Mouse (Mus musculus) hindbrain, embryonic 13.5 days (tissue): Measurements from ENCODE around the gene Olfr791. TPM values are rescaled to one million over a fixed set of nuclear protein-coding genes. Genes with fewer than 3 reads are reported as not detected.

ENCODE experiments used
- ATAC-seq: fragments of 200-750 bp; cut with Nextera tagmentation; 2 replicates; pipeline ENCODE4 v1.8.0; 2017; ENCODE audit warnings: moderate TSS enrichment; ENCODE audit not compliant: low FRiP score
- H3K27ac ChIP-seq: fragments of 300-500 bp; sonication (generic); 2 replicates; pipeline ENCODE4 v1.5.1; 2015; ENCODE audit warnings: inconsistent platforms, mild to moderate bottlenecking, moderate library complexity
- H3K27me3 ChIP-seq: fragments of 300-500 bp; sonication (generic); 2 replicates; pipeline ENCODE4 v1.6.1; 2015; ENCODE audit warnings: mild to moderate bottlenecking, inconsistent platforms
- H3K36me3 ChIP-seq: fragments of 300-500 bp; sonication (generic); 2 replicates; pipeline ENCODE4 v1.6.1; 2015; ENCODE audit warnings: mild to moderate bottlenecking, inconsistent platforms
- H3K4me1 ChIP-seq: fragments of 300-500 bp; sonication (generic); replicated peaks from 2 replicates; pipeline ENCODE4 v1.6.1; 2015; ENCODE audit warnings: inconsistent platforms
- H3K4me2 ChIP-seq: fragments of 300-500 bp; sonication (generic); 2 replicates; pipeline ENCODE4 v1.6.1; 2015; ENCODE audit warnings: inconsistent platforms, mild to moderate bottlenecking, moderate library complexity
- H3K4me3 ChIP-seq: fragments of 300-500 bp; sonication (generic); 2 replicates; pipeline ENCODE4 v1.5.1; 2015; ENCODE audit warnings: mild to moderate bottlenecking, inconsistent platforms
- H3K9ac ChIP-seq: fragments of 300-500 bp; sonication (generic); 2 replicates; pipeline ENCODE4 v1.6.1; 2015; ENCODE audit warnings: mild to moderate bottlenecking, inconsistent platforms
- H3K9me3 ChIP-seq: fragments of 300-500 bp; sonication (generic); 2 replicates; pipeline ENCODE4 v1.6.1; 2016; ENCODE audit warnings: inconsistent platforms
- WGBS: fragments of 180-500 bp; shearing (Covaris S2); methylation state at CpG from one replicate; pipeline ENCODE4 v1.1.7; 2015; 5-methylcytosine and 5-hydroxymethylcytosine counted together
- polyA plus RNA-seq: library from polyadenylated mRNA; unstranded; fragments of >200 nt; fragmentation: Nextera tagmentation; extraction: Ambion mirVana; gene quantifications from 2 replicates; pipeline ENCODE4 v1.2.1, GENCODE M21; 2015

The Olfr791 gene
- not detected in 2 replicates for polyA plus RNA-seq

DNA sequence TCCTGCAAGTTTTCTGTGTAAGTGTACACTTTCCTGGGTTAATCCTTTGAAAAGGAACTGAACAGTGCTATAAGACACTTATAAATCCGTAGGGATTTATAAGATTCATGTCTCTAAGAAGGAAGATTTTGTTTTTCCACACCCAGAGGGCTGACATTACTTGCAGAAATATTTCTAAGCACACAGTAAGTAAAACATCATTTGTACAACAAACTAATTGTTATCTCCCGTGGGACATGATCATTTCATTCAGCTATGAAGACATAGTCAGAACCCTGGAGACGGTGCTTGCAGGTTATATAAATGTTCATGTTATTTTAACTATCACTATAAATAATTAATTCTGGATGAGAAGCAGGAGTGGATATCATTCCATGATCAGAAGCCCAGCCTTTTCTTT, at the start of gene Olfr791:
Gene Olfr791 (plus strand): TSS at position 301 of the 400 bp plus-strand sequence.
- Histone ChIP-seq H3K4me2 (no peak within 1 kb of the TSS), H3K9me3 (no peaks in the 10 kb centered on the region), H3K4me1 (no peaks in the 10 kb centered on the region), H3K4me3 (no peak within 1 kb of the TSS), H3K27ac (no peak within 1 kb of the TSS), H3K36me3 (no peaks in the 10 kb centered on the region), H3K27me3 (no peaks in the 10 kb centered on the region), H3K9ac (no peak within 1 kb of the TSS)
- WGBS = 73% methylated on average over 3 of the region's 3 CpGs
- ATAC-seq = no peak

DNA sequence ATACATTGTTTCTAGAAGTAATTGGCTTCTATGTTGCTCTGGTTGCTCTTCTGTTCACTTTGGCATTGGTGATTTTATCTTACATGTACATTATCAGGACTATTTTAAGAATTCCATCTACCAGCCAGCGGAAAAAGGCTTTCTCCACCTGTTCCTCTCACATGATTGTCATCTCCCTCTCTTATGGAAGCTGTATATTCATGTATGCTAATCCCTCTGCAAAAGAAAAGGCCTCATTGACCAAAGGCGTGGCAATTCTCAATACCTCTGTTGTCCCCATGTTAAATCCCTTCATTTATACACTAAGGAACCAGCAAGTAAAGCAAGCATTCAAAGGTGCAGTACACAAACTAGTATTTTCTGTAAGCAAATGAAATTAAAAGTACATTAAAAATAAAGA, 48.3 kb upstream of the Olfr791 start:
- no peaks in the 10 kb centered on the region for H3K36me3 ChIP-seq
- H3K4me3 ChIP-seq = no peak overlapping the region
- no peak overlapping the region for H3K27ac ChIP-seq
- ATAC-seq = no peak
- WGBS = 70% methylated on average over 2 of the region's 2 CpGs
- no peak overlapping the region for H3K4me2 ChIP-seq
- no peak overlapping the region for H3K9ac ChIP-seq
- no peaks in the 10 kb centered on the region for H3K9me3 ChIP-seq
- H3K27me3 ChIP-seq = no peaks in the 10 kb centered on the region
- no peaks in the 10 kb centered on the region for H3K4me1 ChIP-seq

DNA sequence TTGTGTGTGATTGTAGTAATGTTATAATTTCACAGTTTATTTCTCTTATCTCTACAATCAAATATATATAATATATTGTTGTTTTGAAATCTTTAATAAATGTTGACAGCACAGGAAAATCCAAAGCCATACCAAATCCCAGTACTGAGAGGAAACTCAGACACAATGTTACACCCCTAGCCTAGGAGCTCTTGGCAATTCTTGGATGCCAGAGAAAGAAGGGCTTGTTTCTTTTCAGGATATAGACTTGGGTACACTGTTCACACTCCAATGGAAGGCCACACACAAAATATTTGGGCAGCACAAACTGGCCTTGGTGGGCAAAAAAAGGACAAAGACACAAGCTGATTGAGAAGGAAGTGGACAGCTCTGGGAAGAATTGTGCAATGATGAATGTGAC, 47.9 kb upstream of the Olfr791 start:
- no peak overlapping the region for H3K9ac ChIP-seq
- no peaks in the 10 kb centered on the region for H3K4me1 ChIP-seq
- H3K4me3 ChIP-seq = no peak overlapping the region
- H3K36me3 ChIP-seq = no peaks in the 10 kb centered on the region
- no peaks in the 10 kb centered on the region for H3K9me3 ChIP-seq
- no peak overlapping the region for H3K4me2 ChIP-seq
- no peak for ATAC-seq
- H3K27ac ChIP-seq = no peak overlapping the region
- no peaks in the 10 kb centered on the region for H3K27me3 ChIP-seq

DNA sequence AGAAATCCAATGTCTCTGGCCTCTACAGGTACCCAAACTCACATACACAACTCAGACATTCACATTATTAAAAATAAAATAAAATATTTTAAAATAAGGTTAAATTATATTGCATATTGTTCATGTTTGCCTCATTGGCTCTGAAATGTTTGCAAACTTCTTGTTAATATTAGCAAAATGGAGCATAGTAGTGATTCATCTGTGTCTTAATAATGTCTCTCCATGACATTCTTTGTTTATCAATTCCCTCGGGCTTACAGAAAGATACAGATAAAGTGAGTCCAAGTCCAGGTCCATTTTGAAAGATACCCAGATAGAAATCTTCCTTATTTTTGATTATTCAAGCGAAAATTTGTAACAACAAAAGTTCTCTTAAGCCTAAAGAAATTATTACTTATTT, 37.1 kb upstream of the Olfr791 start, which contains the start of gene Olfr789:
Gene Olfr789 (plus strand): TSS at position 301 of the 400 bp plus-strand sequence.
- 67% methylated on average over 2 of the region's 2 CpGs for WGBS
- H3K27me3 ChIP-seq = no peaks in the 10 kb centered on the region
- H3K4me1 ChIP-seq = no peaks in the 10 kb centered on the region
- no peak within 1 kb of the TSS for H3K27ac ChIP-seq
- H3K4me2 ChIP-seq = no peak within 1 kb of the TSS
- H3K9me3 ChIP-seq = no peaks in the 10 kb centered on the region
- H3K36me3 ChIP-seq = no peaks in the 10 kb centered on the region
- ATAC-seq = no peak
- no peak within 1 kb of the TSS for H3K9ac ChIP-seq
- H3K4me3 ChIP-seq = no peak within 1 kb of the TSS

DNA sequence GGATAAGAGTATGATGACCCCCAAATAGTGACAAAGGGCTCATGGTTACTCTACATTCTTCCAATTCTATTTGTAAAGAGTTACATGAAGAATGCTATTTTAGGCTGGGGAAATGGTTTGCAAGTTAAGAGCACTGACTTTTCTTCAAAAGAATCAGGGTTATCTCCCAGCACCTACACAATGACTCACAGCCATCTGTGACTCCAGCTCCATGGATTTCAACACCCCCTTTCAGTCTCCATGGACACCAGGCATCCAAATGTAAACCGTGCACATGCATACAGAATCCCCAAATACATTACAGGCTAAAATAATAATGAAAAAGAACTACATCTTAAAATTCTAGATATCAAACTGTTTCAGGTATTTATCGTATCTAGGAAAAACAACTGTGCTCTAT, 31.5 kb upstream of the Olfr791 start:
- H3K4me3 ChIP-seq = no peak overlapping the region
- WGBS = 84% methylated on average over 2 of the region's 2 CpGs
- no peaks in the 10 kb centered on the region for H3K27me3 ChIP-seq
- ATAC-seq = no peak
- H3K27ac ChIP-seq = no peak overlapping the region
- no peaks in the 10 kb centered on the region for H3K36me3 ChIP-seq
- no peaks in the 10 kb centered on the region for H3K9me3 ChIP-seq
- no peaks in the 10 kb centered on the region for H3K4me1 ChIP-seq
- no peak overlapping the region for H3K9ac ChIP-seq
- no peak overlapping the region for H3K4me2 ChIP-seq

DNA sequence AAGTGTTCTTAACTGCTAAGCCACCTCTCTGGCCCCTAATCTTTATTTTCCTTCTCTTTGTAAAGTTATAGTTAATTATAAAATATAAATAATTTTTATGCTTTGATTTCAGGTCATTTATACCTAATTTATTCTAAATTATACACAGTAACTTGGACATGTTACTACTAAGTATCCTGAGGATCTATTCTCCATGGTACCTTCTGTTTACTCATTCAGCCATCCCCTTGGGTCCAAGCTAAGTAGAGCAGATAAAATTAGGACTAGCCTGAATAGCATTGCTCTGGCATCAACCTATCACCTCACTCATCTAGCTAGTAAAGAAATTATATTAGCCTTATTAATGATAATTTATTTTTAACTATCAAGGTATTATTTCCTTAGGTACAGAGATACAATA, 23.4 kb upstream of the Olfr791 start, which contains the start of gene Olfr790:
Gene Olfr790 (plus strand): TSS at position 301 of the 400 bp plus-strand sequence.
- no peaks in the 10 kb centered on the region for H3K9me3 ChIP-seq
- no peaks in the 10 kb centered on the region for H3K27me3 ChIP-seq
- H3K4me3 ChIP-seq = no peak within 1 kb of the TSS
- no peak for ATAC-seq
- H3K36me3 ChIP-seq = no peaks in the 10 kb centered on the region
- no peak within 1 kb of the TSS for H3K4me2 ChIP-seq
- no peak within 1 kb of the TSS for H3K27ac ChIP-seq
- no peaks in the 10 kb centered on the region for H3K4me1 ChIP-seq
- H3K9ac ChIP-seq = no peak within 1 kb of the TSS

DNA sequence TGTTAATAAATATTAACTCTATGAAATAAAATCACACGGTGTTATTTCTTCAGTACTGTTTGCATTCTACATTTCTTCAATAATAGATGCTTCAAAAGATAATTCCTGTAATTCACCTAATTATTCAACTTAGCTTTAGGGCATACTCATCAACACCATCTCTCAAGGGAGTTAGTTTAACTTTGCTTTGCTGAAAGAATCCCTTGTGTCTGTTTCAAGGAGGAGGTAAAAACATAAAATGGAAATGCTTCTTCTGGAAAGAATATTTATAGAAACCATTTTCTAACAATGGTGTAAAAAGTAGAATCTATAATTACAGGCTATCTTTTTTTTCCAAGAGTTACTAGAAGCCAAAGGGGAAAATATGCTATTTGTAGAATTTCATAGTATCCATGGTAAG, 17.3 kb downstream of the Olfr791 start, which contains the start of gene Olfr792:
Gene Olfr792 (plus strand): TSS at position 301 of the 400 bp plus-strand sequence.
- H3K36me3 ChIP-seq = no peaks in the 10 kb centered on the region
- no peak within 1 kb of the TSS for H3K27ac ChIP-seq
- no peaks in the 10 kb centered on the region for H3K4me1 ChIP-seq
- H3K4me3 ChIP-seq = no peak within 1 kb of the TSS
- no peaks in the 10 kb centered on the region; the same call in 1 of the 2 replicates for H3K9me3 ChIP-seq
- H3K4me2 ChIP-seq = no peak within 1 kb of the TSS
- WGBS = 74% methylated on average over 1 of the region's 1 CpGs
- no peaks in the 10 kb centered on the region for H3K27me3 ChIP-seq
- no peak for ATAC-seq
- H3K9ac ChIP-seq = no peak within 1 kb of the TSS

DNA sequence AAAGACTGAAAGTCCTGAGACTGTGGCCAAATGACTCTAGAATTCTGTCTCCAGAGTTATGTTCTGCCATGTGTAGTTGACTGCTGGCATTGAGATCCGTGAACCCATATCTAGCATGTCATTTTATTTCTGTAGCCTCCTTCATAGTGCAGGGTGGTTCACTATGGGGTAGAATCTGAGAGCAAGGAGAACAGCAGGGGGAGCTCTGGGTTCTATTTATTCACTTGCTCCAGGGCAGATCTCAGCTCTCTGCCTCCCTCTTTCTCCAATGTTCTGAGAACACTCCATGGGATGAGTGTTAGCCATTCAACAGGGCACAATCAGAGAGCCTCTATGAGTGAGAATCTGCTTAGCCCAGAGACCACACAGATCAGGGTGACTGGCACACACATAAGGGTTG, 27.8 kb downstream of the Olfr791 start:
- Histone ChIP-seq H3K27ac (no peak overlapping the region), H3K4me1 (no peaks in the 10 kb centered on the region), H3K36me3 (no peaks in the 10 kb centered on the region), H3K27me3 (no peaks in the 10 kb centered on the region), H3K9me3 (no peaks in the 10 kb centered on the region; the same call in 1 of the 2 replicates), H3K9ac (no peak overlapping the region), H3K4me2 (no peak overlapping the region), H3K4me3 (no peak overlapping the region)
- WGBS = 76% methylated on average over 1 of the region's 1 CpGs
- ATAC-seq = no peak

DNA sequence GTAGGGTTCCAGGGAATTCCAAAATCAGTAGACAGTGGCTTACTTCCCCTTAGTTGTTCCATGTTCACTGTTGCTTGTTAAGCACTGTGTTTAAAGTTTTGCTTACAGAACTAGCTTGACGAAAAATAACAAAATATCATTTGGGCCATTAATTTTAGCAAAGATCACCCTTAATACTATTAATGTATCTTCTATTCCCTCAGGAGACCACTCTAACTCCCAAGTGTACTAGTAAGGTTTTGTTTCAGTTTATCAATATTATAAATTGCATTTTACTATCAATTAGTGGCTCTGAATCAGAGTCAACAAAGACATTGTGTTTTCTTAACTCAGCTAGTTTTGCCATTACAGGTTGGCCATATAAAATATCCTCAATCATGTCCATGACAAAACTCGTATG, 45.8 kb downstream of the Olfr791 start, which contains the start of gene Olfr794:
Gene Olfr794 (plus strand): TSS at position 301 of the 400 bp plus-strand sequence.
- H3K36me3 ChIP-seq = no peaks in the 10 kb centered on the region
- no peak within 1 kb of the TSS for H3K4me3 ChIP-seq
- WGBS = 86% methylated on average over 2 of the region's 2 CpGs
- H3K9ac ChIP-seq = no peak within 1 kb of the TSS
- no peak within 1 kb of the TSS for H3K4me2 ChIP-seq
- no peak within 1 kb of the TSS for H3K27ac ChIP-seq
- no peak for ATAC-seq
- no peaks in the 10 kb centered on the region for H3K27me3 ChIP-seq
- H3K4me1 ChIP-seq = no peaks in the 10 kb centered on the region
- no peaks in the 10 kb centered on the region for H3K9me3 ChIP-seq

DNA sequence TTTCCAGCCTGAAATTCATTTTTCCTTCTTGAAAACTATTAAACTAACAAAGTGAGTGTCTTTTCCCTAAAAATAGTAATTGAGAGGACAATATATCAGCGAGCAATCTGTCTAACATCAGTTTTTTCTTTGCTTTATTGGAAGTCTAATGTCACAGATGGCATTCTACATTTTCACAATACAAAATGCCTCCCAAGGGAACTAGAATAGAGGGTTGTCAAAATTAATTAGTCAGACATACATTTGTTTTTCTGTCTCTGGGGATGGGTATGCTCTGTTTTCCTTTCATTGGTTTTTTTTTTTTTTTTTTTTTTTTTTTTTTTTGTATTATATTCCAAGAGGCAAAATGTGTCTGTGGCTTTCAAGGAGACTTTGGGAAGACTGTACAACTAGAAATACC, 55.5 kb downstream of the Olfr791 start:
- H3K4me2 ChIP-seq = no peak overlapping the region
- H3K36me3 ChIP-seq = no peaks in the 10 kb centered on the region
- no peak overlapping the region for H3K4me3 ChIP-seq
- H3K9me3 ChIP-seq = no peaks in the 10 kb centered on the region
- no peak overlapping the region for H3K9ac ChIP-seq
- ATAC-seq = no peak
- no peaks in the 10 kb centered on the region for H3K4me1 ChIP-seq
- H3K27ac ChIP-seq = no peak overlapping the region
- no peaks in the 10 kb centered on the region for H3K27me3 ChIP-seq
- 52% methylated on average over 1 of the region's 1 CpGs for WGBS

Other genes starting within 250 kb of the Olfr791 start
- not detected in 2 replicates for gene Olfr780, start 203.7 kb upstream of the Olfr791 start, polyA plus RNA-seq
- gene Olfr781, start 192.9 kb upstream of the Olfr791 start, polyA plus RNA-seq = not detected in 2 replicates
- gene Olfr782, start 172.9 kb upstream of the Olfr791 start, polyA plus RNA-seq = not detected in 2 replicates
- 0.08 TPM in 1 of 2 replicates, not detected in the other for gene Olfr784, start 137.7 kb upstream of the Olfr791 start, polyA plus RNA-seq
- not detected in 2 replicates for gene Olfr785, start 116.4 kb upstream of the Olfr791 start, polyA plus RNA-seq
- gene Olfr786, start 94.5 kb upstream of the Olfr791 start, polyA plus RNA-seq = not detected in 2 replicates
- not detected in 2 replicates for gene Olfr787, start 59.9 kb upstream of the Olfr791 start, polyA plus RNA-seq
- gene Olfr788, start 50.8 kb upstream of the Olfr791 start, polyA plus RNA-seq = not detected in 2 replicates
- gene Olfr789, start 37.0 kb upstream of the Olfr791 start, polyA plus RNA-seq = not detected in 2 replicates
- not detected in 2 replicates for gene Olfr790, start 23.3 kb upstream of the Olfr791 start, polyA plus RNA-seq
- not detected in 2 replicates for gene Olfr792, start 17.4 kb downstream of the Olfr791 start, polyA plus RNA-seq
- not detected in 2 replicates for gene Olfr794, start 45.9 kb downstream of the Olfr791 start, polyA plus RNA-seq
- gene Olfr796, start 90.8 kb downstream of the Olfr791 start, polyA plus RNA-seq = not detected in 2 replicates
- gene Olfr798, start 106.1 kb downstream of the Olfr791 start, polyA plus RNA-seq = not detected in 2 replicates
- not detected in 2 replicates for gene Olfr799, start 115.7 kb downstream of the Olfr791 start, polyA plus RNA-seq
- gene Olfr800, start 135.9 kb downstream of the Olfr791 start, polyA plus RNA-seq = not detected in 2 replicates
- not detected in 2 replicates for gene Olfr801, start 152.1 kb downstream of the Olfr791 start, polyA plus RNA-seq
- 0.03 TPM in 1 of 2 replicates, not detected in the other for gene Olfr802, start 166.4 kb downstream of the Olfr791 start, polyA plus RNA-seq
- not detected in 2 replicates for gene Olfr803, start 172.5 kb downstream of the Olfr791 start, polyA plus RNA-seq
- not detected in 2 replicates for gene Olfr804, start 181.4 kb downstream of the Olfr791 start, polyA plus RNA-seq
- not detected in 2 replicates for gene Olfr805, start 207.6 kb downstream of the Olfr791 start, polyA plus RNA-seq
- gene Olfr806, start 220.1 kb downstream of the Olfr791 start, polyA plus RNA-seq = not detected in 2 replicates
- not detected in 2 replicates for gene Olfr807, start 236.0 kb downstream of the Olfr791 start, polyA plus RNA-seq
- gene Olfr808, start 243.7 kb downstream of the Olfr791 start, polyA plus RNA-seq = not detected in 2 replicates